Mouse (Mus musculus) cortical plate, adult 2 months (tissue): ENCODE data around the gene Slc41a2. TPM values are rescaled to one million over a fixed set of nuclear protein-coding genes. Genes with fewer than 3 reads are reported as not detected.
"Not testable (repeated sequence)": the region's sequence is repeated elsewhere in the genome, so short reads cannot be mapped to it uniquely, and the experiment has no call there.

ENCODE experiments used
- H3K27ac ChIP-seq: fragments of 200-500 bp; 2 replicates; pipeline ENCODE4 v1.5.1; 2012; ENCODE audit warnings: low read length, control low read depth, inconsistent platforms; ENCODE audit not compliant: insufficient read depth
- H3K4me1 ChIP-seq: fragments of 200-500 bp; 2 replicates; pipeline ENCODE4 v1.6.1; 2011; ENCODE audit warnings: low read length; ENCODE audit not compliant: control insufficient read depth, insufficient read depth
- H3K4me3 ChIP-seq: fragments of 200-500 bp; 2 replicates; pipeline ENCODE4 v1.5.1; 2011; ENCODE audit warnings: mild to moderate bottlenecking, low read length, control low read depth; ENCODE audit not compliant: insufficient read depth
- CTCF ChIP-seq: fragments of 200-500 bp; IDR thresholded peaks from 2 replicates; pipeline ENCODE4 v1.5.1; 2011; ENCODE audit warnings: mild to moderate bottlenecking, control low read depth, low read length; ENCODE audit not compliant: insufficient read depth; ENCODE audit errors: extremely low read depth
- POLR2A ChIP-seq: fragments of 200-500 bp; IDR thresholded peaks from 2 replicates; pipeline ENCODE4 v1.6.1; 2011; ENCODE audit warnings: mild to moderate bottlenecking, low read length, control low read depth; ENCODE audit not compliant: insufficient read depth; ENCODE audit errors: extremely low read depth
- polyA plus RNA-seq: library from polyadenylated mRNA; depleted of rRNA; stranded (reverse); fragments of >200 nt; gene quantifications from 2 replicates; pipeline ENCODE4 v1.2.3, GENCODE M21; 2012; rRNA removed

Slc41a2 gene
- polyA plus RNA-seq, result 11.1 and 12.0 TPM in 2 replicates

- peak within 1 kb of the TSS; percentile 63 for H3K4me3 ChIP-seq
- TF ChIP-seq POLR2A (0 out of 2 replicates have a peak, but pooled peaks have one; percentile 30), CTCF (no peak)
- peak within 1 kb of the TSS; percentile 81 for H3K27ac ChIP-seq
- no peaks in the 10 kb centered on the region for H3K4me1 ChIP-seq
These were observed at the start of gene Slc41a2 for GRCm38 (mm10) chr10:83337159-83337951. Gene Slc41a2, minus strand, starts transcription at chr10:83337882.

DNA sequence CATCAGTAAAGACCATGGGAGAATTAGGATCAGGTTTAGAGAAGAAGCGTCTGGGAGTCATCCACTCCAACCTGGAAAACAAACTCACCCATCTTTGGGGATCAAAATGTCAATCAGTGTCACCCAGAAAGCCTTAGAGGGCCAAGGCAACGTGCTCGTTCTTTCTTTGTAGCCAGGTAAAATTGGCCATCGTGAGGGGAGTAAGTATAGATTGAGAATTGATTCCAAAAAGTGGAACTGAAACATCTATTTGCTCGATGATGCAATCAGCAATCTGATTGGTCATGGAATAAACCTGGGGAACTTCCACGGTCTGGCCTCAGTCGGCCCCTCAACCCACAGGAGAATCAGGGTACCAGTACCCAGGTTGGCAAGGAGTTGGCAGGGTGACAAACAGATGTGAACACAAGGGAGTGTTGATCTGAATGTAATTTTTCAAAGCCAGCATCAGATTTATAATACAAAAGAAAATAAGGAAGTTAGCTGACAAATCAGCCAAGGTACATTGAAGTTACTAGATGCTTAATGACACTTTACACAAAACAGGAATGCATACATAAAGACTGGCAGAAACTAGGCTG lies 47.7 kb upstream of the Slc41a2 start:
- Histone ChIP-seq H3K27ac (no peak overlapping the region), H3K4me1 (no peaks in the 10 kb centered on the region), H3K4me3 (no peak overlapping the region)
- TF ChIP-seq POLR2A (no peak), CTCF (no peak)

GRCm38 (mm10) chr10:83384456-83385215 lies 47.0 kb upstream of the Slc41a2 start:
- H3K4me3 ChIP-seq, result no peak overlapping the region
- no peaks in the 10 kb centered on the region for H3K4me1 ChIP-seq
- H3K27ac ChIP-seq, result no peak overlapping the region
- TF ChIP-seq POLR2A (no peak), CTCF (no peak)

DNA sequence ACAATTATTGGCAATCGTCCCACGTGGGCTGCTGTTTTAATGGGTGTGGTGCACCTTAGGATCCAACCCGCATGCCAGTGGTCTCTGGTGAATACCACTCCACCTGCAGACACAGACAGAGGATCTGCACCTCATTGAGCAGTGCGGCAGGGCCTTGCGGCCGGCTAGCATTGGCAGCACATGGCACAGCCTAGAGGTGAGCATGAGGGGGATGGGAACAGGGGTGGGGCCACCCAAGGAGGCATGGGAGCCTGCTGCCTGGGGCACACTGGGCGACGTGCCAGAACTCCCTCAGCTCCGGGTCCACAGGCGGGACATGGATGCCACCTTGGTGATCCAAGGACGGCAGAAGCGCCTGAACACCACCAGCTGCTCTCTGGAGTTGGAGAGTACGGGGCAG lies 46.2 kb upstream of the Slc41a2 start:
- no peak for TF ChIP-seq POLR2A
- TF ChIP-seq CTCF, result no peak
- no peak overlapping the region for H3K4me3 ChIP-seq

GRCm38 (mm10) chr10:83382988-83383387 lies 45.3 kb upstream of the Slc41a2 start:
- Histone ChIP-seq H3K4me3 (no peak overlapping the region), H3K27ac (no peak overlapping the region), H3K4me1 (no peaks in the 10 kb centered on the region)
- TF ChIP-seq POLR2A (no peak), CTCF (no peak)

More for the DNA sequence above, 46.2 kb upstream of the Slc41a2 start:
- Histone ChIP-seq H3K4me1 (no peaks in the 10 kb centered on the region), H3K27ac (no peak overlapping the region)

- H3K4me1 ChIP-seq, result no peaks in the 10 kb centered on the region
- no peak overlapping the region for H3K27ac ChIP-seq
- TF ChIP-seq POLR2A (no peak), CTCF (no peak)
- no peak overlapping the region for H3K4me3 ChIP-seq
These were observed 44.8 kb upstream of the Slc41a2 start for GRCm38 (mm10) chr10:83382528-83382927.

DNA sequence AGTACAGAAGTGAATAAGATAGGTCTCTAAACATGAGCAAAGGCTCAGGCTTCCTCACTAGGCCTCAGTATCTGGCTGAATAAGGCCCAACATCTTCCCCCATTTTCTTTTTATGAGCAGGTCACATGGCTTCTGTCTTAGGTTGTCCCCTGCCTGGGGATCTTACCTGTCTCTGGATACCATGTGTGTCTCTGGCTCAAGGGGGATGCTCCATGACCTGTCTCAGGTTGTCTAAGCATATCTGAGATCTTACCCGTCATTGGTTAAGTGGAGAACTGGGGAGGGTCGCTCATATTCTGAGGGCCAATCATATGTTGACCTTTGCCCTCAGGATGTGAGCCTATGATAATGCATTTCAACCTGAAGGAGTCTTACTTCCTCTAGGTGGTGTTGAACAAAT lies 42.8 kb upstream of the Slc41a2 start:
- no peak overlapping the region for H3K27ac ChIP-seq
- TF ChIP-seq CTCF (no peak), POLR2A (no peak)
- no peaks in the 10 kb centered on the region for H3K4me1 ChIP-seq
- H3K4me3 ChIP-seq, result no peak overlapping the region

DNA sequence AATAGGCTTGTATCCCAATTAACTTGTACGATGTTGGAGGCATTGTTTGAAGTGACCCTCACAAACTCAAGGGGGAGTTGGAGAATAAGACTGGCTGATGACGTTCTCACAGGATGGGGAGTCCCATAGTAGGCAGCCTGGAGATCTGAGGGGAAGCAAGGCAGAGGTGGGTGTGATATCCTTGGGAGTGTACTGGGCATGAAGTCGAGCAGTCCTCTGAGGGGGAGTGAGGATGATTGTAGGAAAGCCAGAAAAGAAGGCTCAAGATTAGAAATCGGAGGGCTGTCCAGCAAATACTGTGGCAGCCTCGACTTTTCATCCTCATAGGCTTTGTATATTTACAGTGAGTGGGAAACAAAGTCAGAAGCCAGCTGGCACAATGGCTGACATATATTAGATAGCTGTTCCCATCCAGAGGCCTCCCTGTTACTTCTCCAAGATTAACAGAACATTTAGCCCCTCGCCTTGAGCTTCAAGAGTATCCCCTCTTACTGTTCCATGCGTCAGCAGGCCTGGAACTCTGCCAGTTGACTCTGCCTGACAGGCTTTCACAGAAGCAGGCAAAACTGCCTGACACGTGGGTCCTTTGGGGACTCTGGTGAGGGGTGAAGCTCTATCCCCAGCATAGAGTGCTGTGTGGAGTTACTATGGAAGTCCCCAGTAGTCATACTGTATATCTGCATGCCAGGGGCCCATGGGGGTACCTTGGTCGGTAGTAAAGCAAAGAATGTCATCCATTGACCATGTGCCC lies 40.6 kb upstream of the Slc41a2 start:
- H3K4me1 ChIP-seq, result no peaks in the 10 kb centered on the region
- H3K4me3 ChIP-seq, result no peak overlapping the region
- H3K27ac ChIP-seq, result no peak overlapping the region
- TF ChIP-seq CTCF (no peak), POLR2A (no peak)

GRCm38 (mm10) chr10:83376911-83377682 lies 39.4 kb upstream of the Slc41a2 start:
- TF ChIP-seq CTCF, result no peak
- TF ChIP-seq POLR2A, result no peak
- H3K27ac ChIP-seq, result no peak overlapping the region
- H3K4me1 ChIP-seq, result no peaks in the 10 kb centered on the region
- no peak overlapping the region for H3K4me3 ChIP-seq

GRCm38 (mm10) chr10:83375458-83375857 lies 37.8 kb upstream of the Slc41a2 start:
- not testable (repeated sequence) for H3K27ac ChIP-seq, H3K4me1 ChIP-seq, H3K4me3 ChIP-seq
